Mouse (Mus musculus) bone marrow macrophage, adult 2 months (primary cell): ENCODE data around the gene 1700025G04Rik. TPM values are rescaled to one million over a fixed set of nuclear protein-coding genes. Genes with fewer than 3 reads are reported as not detected.

ENCODE experiments used
- H3K27ac ChIP-seq: 2 replicates; pipeline ENCODE4 v1.5.1; 2012; ENCODE audit warnings: low read depth, low read length; ENCODE audit not compliant: insufficient read depth
- H3K4me1 ChIP-seq: 2 replicates; pipeline ENCODE4 v1.6.1; 2012; ENCODE audit warnings: low read length; ENCODE audit not compliant: control insufficient read depth, insufficient read depth
- H3K4me3 ChIP-seq: 2 replicates; pipeline ENCODE4 v1.5.1; 2012; ENCODE audit warnings: mild to moderate bottlenecking, low read length, moderate library complexity; ENCODE audit not compliant: insufficient read depth
- CTCF ChIP-seq: IDR thresholded peaks from 2 replicates; pipeline ENCODE4 v1.5.1; 2012; ENCODE audit warnings: low read depth, mild to moderate bottlenecking, low read length, moderate library complexity
- POLR2A ChIP-seq: IDR thresholded peaks from 2 replicates; pipeline ENCODE4 v1.6.1; 2012; ENCODE audit warnings: mild to moderate bottlenecking, low read depth, low read length, borderline replicate concordance
- polyA plus RNA-seq: library from polyadenylated mRNA; stranded (reverse); fragments of >200 nt; gene quantifications from 2 replicates; pipeline ENCODE4 v1.2.4, GENCODE M21; 2012; ENCODE audit not compliant: missing spikeins, insufficient read depth, insufficient read length

1700025G04Rik gene
- polyA plus RNA-seq, 1 experiment, result 45.8 TPM

DNA sequence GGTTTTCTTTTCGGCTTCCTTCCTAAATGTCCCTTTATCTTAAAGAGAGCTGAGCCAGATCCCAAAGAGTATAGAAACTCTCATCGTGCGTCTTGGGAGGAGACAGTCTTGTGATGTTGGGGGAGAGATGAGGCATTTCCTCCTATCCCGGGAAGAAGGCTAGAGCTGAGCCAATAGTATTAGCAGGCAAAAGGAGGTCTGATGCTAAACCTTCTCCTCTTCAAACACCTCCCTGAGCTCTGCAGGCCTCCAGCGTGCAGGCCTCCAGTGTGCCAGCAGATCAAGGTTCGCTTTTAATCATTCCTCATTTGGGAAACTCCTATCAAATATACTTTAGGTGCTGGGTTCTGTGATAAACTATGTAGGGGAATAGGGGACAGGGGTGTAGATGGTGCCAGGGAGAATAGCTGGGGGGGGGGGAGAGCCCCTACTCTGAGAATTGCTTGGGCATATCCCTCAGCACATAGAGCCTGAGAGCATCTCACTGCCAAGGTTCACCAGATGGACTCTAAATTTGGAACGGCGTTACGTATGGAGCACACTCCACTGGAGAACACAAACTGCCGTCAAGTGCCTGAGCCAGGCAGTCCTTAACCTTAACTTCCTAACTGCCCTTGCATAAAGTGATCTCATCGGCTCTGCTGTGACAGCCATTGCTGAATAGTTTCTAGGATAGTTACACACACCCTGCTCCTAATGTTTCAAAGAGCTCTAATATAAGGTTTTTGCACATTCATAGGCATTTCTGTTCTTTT lies 103.7 kb downstream of the 1700025G04Rik start:
- Histone ChIP-seq H3K4me1 (peaks cover 17% of the 10 kb centered on the region), H3K4me3 (no peak overlapping the region), H3K27ac (no peak overlapping the region)
- no peak for TF ChIP-seq POLR2A
- no peak for TF ChIP-seq CTCF

DNA sequence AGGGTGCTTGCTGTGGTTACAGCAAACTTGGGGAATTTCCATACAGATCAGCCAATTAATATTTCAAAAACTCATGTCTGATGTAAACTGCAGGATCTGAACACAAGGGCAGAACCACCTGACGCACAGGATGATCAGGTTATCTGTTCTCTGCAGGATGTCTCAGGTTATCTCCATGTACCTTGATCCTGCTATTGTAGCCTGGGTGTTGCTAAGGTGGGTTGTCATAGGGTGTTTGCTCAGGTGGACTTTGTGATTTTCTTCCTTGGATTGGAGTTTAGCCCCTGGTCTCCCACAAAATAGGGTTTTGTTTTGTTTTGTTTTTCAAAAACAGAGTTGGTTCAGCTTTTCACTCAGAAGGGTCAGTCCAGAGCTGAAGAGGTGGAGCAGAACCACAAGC lies 104.9 kb downstream of the 1700025G04Rik start:
- TF ChIP-seq POLR2A, result no peak
- no peak for TF ChIP-seq CTCF
- Histone ChIP-seq H3K4me3 (no peak overlapping the region), H3K4me1 (peaks cover 20% of the 10 kb centered on the region), H3K27ac (no peak overlapping the region)

DNA sequence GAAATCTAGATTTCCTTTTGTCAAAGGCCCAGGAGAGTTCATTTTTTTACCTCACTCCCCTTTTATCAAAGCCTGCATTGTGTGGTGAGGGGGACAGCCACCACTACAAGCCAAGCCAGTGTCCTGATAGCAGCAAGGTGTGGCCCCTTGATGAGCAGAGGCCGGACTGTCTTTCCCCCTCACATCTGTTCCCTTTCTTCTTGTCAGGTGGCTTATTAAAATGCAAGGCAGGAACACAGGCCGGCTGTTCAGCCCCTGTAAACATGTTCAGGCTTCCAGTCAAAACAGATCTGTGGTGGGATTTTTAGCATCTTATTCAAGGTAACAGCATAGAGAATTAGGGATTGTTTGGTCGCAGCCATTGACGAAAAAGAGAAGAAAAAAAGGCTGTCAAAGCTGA lies 105.9 kb downstream of the 1700025G04Rik start:
- Histone ChIP-seq H3K4me1 (peaks cover 28% of the 10 kb centered on the region), H3K4me3 (no peak overlapping the region), H3K27ac (no peak overlapping the region)
- TF ChIP-seq CTCF (no peak), POLR2A (no peak)

DNA sequence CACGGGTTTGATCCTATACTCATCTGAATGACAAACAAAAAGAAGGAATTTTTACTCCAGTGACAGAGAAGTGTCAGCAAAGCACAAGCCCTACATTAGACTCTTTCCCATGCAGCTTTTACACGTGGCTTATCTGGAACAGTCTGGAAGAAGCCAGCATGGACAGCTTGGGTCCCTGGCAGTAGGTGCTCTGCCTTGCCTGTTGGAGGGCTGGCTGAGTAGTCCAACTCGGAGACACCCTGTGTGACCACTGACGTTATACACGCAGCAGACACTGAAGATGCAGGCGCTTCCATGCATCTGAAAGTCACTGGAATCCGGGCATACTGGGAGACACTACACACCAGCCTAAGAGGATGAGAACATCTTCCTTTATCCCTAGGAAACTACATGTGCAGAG lies 109.4 kb downstream of the 1700025G04Rik start:
- peaks cover 45% of the 10 kb centered on the region for H3K4me1 ChIP-seq
- no peak for TF ChIP-seq POLR2A
- no peak for TF ChIP-seq CTCF
- H3K4me3 ChIP-seq, result no peak overlapping the region
- no peak overlapping the region for H3K27ac ChIP-seq

DNA sequence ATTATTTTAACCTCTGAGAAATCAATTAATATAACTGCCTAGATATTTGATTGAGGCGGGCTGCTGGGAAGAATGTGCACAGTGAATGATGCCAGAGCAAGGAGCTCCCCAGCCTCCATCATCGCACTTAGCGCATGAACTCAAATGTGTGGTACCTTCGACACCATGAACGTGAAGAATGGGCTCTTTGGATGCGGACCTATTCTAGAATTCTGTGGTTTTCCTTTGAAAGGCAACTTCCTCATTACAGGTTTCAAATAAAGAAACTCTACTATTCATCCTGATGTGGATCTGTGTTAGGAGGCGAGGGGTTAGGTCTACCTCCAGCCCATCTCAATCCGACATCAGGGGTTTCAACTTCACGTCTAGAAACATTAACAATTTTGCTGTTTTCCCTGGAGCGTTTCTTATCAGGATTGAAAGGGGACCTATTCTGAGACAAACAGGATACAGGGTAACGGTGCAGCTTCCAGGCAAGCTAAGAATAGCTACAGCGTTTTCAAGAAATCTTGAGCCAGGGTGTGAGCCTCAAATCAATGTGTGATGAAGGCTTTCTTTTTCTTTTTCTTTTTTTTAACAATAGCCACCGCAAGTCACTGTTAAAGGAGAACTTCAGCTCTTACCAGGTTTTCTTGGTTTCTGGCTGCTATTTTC lies 110.0 kb downstream of the 1700025G04Rik start:
- no peak overlapping the region for H3K4me3 ChIP-seq
- H3K27ac ChIP-seq, result no peak overlapping the region
- H3K4me1 ChIP-seq, result peaks cover 50% of the 10 kb centered on the region
- TF ChIP-seq CTCF (no peak), POLR2A (no peak)

DNA sequence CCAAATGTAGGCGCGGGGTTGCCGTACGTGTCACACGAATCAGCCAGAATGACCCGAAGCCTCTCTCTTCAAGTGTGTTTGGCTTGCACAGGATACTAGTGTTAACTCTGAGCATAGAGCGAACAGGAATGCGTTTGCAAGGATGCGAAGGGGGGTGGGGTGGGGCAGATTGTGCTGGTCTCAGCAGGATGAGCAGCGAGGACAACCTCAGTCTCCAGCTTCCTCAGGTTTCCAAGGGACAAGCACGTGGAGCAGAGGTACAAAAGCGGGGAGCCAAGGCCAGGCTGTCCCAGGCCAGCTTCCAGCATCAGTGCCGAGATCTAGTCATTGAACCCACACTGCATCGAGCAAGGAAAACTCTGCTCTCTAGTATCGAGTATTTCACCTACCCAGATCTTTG lies 111.2 kb downstream of the 1700025G04Rik start:
- H3K4me3 ChIP-seq, result no peak overlapping the region
- peaks cover 50% of the 10 kb centered on the region for H3K4me1 ChIP-seq
- TF ChIP-seq POLR2A (no peak), CTCF (no peak)
- no peak overlapping the region for H3K27ac ChIP-seq

DNA sequence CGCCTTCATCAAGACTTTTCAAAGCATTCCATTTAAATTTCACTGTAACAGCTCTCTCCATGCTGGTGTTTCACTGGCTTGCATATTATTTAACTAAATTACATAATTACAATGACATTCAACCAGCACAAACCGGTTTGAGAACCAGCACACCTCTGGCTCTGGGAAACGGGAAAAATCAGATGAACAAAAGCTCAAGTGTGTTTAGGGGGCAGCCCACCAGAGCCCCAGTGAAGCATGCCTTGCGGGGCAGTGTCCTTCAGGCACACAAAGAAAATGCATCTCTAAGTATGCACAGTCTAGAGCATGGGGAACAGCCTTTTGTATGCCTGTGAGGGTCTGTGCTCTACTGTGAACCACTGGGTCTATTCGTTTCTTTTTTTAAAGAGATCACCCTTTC lies 112.3 kb downstream of the 1700025G04Rik start:
- no peak for TF ChIP-seq POLR2A
- no peak for TF ChIP-seq CTCF
- Histone ChIP-seq H3K27ac (no peak overlapping the region), H3K4me3 (no peak overlapping the region), H3K4me1 (peaks cover 46% of the 10 kb centered on the region)

DNA sequence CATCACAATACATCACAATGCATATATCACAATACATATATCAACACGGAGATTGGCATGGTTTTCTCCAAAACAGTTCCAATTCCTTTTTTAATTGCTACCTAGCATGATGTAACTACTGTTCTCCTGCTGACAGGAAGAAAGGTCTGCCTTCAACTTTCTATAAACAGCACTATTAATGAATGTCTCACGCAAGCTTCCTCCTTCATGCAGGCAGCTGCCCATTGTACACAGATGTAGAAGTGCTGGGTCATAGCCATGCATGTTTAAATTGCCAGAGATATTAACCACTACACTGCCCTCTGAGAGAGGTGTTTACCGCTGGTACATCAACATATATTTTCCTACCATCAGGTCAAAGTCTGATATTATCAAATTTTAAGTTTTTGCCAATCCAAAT lies 113.1 kb downstream of the 1700025G04Rik start:
- Histone ChIP-seq H3K4me1 (peaks cover 38% of the 10 kb centered on the region), H3K4me3 (no peak overlapping the region), H3K27ac (no peak overlapping the region)
- TF ChIP-seq CTCF (no peak), POLR2A (no peak)

DNA sequence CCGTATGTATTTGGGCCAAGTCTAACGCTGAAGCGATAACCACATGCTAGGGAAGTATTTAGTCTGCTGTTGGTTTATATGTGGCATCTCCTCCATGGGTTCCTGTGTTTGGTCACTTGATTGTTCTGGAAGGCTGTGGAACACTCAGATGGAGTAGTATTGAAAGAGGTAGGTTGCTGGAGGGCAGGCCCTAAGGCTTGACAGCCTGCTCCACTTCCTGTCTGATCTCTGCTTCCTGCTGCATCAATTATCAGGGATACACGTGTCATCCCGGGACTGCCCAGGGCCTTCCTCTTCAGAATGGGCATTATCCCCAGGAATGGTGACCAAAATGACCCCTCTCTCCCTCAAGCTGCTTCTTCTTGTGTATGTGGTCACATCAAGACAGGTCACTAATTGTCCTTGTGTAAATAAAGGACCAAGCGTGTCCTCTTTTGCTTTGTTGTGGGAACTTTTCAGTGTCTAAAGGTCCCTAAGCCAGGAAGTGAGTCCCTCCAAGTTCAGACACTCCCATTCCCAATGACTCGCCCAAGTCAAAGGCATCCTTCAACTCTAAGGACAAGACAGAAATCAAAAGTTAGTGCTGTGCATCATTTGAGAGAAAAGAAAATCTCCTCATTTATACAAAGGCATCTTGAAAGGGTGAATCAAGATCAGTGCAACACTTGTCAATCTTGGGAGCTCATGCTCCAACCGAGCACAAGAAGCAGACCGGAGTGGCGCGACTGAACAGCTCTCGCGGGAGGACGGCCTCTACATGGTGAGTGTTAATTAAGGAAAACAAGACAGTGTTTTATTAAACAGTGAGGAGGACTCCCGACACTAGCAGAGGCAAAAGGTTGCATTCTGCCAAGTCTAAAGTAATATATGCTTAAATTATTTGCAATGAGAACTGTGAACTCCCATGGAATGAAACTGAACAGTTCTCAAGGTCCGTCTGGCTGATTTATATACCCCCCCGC lies 114.2 kb downstream of the 1700025G04Rik start:
- H3K4me3 ChIP-seq, result no peak overlapping the region
- peaks cover 36% of the 10 kb centered on the region for H3K4me1 ChIP-seq
- no peak for TF ChIP-seq POLR2A
- TF ChIP-seq CTCF, result no peak
- H3K27ac ChIP-seq, result no peak overlapping the region

DNA sequence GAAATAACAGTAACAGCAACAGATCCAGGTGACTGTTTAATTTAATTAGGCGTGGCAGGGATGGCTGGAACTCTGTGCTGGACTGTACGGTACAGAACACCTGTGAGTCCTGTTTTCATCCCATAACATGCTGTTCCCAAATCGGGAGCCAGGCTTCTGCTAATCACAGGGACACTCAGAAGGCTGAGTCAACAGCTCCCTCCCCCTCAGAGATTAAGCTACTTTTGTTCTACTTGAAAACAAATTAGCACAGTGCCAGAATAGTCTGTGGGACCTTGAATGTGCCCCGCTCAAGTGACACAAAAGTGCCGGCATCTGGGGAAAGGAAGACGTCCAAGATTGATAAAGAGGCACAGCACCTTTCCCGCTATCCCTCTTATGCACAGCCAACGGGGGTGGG lies 115.0 kb downstream of the 1700025G04Rik start:
- TF ChIP-seq CTCF, result no peak
- no peak for TF ChIP-seq POLR2A
- Histone ChIP-seq H3K4me3 (no peak overlapping the region), H3K4me1 (peaks cover 27% of the 10 kb centered on the region), H3K27ac (no peak overlapping the region)
